Mouse (Mus musculus): ENCODE measurements around the gene Slc44a4.
A peak's percentile ranks its signal among the peaks of the same experiment; 100 is the strongest.

GRCm38 (mm10) chr17:34922939-34923338 is 8.7 kb downstream of the Slc44a4 start:
- TF ChIP-seq EP300 (IDR thresholded peaks at IDR 0.05; ENCODE audit: low read depth): no peak
- TF ChIP-seq CTCF (IDR thresholded peaks at IDR 0.05; ENCODE audit: low read depth): peak; percentile 53
